Comparison of ENCODE assay signal across 8 mouse cellular contexts in the genomic region with DNA sequence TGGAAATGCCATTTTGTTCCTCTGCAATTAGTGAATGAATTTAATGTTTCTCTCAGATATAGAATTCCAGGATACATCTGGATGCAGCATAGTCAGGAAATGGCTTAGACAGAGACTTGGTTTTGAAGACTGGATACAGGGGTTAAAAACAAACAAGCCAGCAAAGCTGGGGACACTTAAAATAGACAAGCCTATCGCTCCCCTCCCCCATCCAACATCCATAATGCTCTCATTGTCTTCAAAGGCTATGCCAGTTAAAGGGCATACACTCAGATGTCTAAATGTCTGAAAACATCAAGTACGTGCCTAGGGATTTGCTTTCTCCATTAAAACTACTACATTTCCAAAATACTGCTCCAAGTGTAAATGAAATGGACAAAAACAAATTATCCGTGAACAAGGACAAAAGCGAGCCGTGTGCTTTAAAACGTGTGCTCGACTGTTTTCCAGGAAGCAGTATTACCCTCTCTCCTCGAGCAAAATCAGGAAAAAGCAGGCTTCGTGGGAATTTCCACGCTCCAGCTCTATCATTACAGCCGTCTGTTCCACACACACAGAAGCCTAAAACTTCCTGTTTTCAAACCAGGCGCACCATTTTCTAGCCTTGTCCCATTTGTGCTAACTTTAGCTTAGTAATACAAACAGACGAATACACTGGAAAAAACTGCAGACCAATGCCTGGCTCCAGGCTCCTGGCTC.
DNase-seq lines count a peak whose midpoint lies in the region; ATAC-seq lines count a peak whose summit lies in the region.

No protein-coding gene starts in this region.

- H3K36me3 ChIP-seq in kidney, embryonic 14.5 days (ENCODE audit: control insufficient read depth, insufficient read depth, low read length), result no peaks in the 10 kb centered on the region
- H3K36me3 ChIP-seq in hindbrain, embryonic 13.5 days, result no peaks in the 10 kb centered on the region

- H3K9ac ChIP-seq in kidney, embryonic 14.5 days (ENCODE audit: low read depth, low read length), result no peak overlapping the region
- H3K9ac ChIP-seq in hindbrain, embryonic 13.5 days, result no peak overlapping the region

- ATAC-seq in kidney, embryonic 14.5 days (ENCODE audit: low FRiP score, low TSS enrichment), result no peak
- no peak for ATAC-seq in hindbrain, embryonic 13.5 days (ENCODE audit: low FRiP score)

- no peak overlapping the region for H3K4me3 ChIP-seq in kidney, embryonic 14.5 days (ENCODE audit: low read length)
- no peak overlapping the region for H3K4me3 ChIP-seq in hindbrain, embryonic 13.5 days

- WGBS in kidney, embryonic 14.5 days, result 45% methylated on average over 13 of the region's 13 CpGs
- WGBS in hindbrain, embryonic 13.5 days, result 33% methylated on average over 13 of the region's 13 CpGs

- H3K4me1 ChIP-seq in kidney, embryonic 14.5 days (ENCODE audit: control insufficient read depth, insufficient read depth, low read length), result peaks cover 32% of the 10 kb centered on the region; the same call in 1 of the 2 replicates
- peaks cover 34% of the 10 kb centered on the region for H3K4me1 ChIP-seq in hindbrain, embryonic 13.5 days (replicated peaks)

- no peaks in the 10 kb centered on the region for H3K9me3 ChIP-seq in kidney, embryonic 14.5 days (ENCODE audit: control insufficient read depth, low read length)
- H3K9me3 ChIP-seq in hindbrain, embryonic 13.5 days, result no peaks in the 10 kb centered on the region

- no peaks in the 10 kb centered on the region for H3K27me3 ChIP-seq in kidney, embryonic 14.5 days (ENCODE audit: control insufficient read depth, insufficient read depth, low read length)
- H3K27me3 ChIP-seq in hindbrain, embryonic 13.5 days, result no peaks in the 10 kb centered on the region

- no peak overlapping the region for H3K4me2 ChIP-seq in kidney, embryonic 14.5 days (replicated peaks; ENCODE audit: low read depth, low read length)
- peak overlapping the region; percentile 20; the same call in 1 of the 2 replicates for H3K4me2 ChIP-seq in hindbrain, embryonic 13.5 days

- DNase-seq in kidney, adult 18-20 months, result no peak
- peak; percentile 29 for DNase-seq in embryo, embryonic 9.5 days (ENCODE audit: extremely low spot score)
- peak; percentile 30 for DNase-seq in neural tube, embryonic 10.5 days (ENCODE audit: extremely low spot score, low spot score)
- DNase-seq in frontal cortex, postnatal 14 days (ENCODE audit: low spot score in 2 of 2), result no peak
- DNase-seq in layer of hippocampus, adult 11-12 months (ENCODE audit: low spot score), result no peak
- no peak for DNase-seq in layer of hippocampus, postnatal 14 days (ENCODE audit: low spot score in 2 of 2)

- H3K27ac ChIP-seq in kidney, embryonic 14.5 days (ENCODE audit: low read depth, low read length), result peak overlapping the region; percentile 61; the same call in 1 of the 2 replicates
- H3K27ac ChIP-seq in hindbrain, embryonic 13.5 days, result peak overlapping the region; percentile 77

Comparison
In these comparisons a context has a peak if more than half of its experiments do, and no peak if none do; other contexts are left out.
1. DNase-seq: peak in embryo, embryonic 9.5 days (single experiment) and neural tube, embryonic 10.5 days (single experiment); none in kidney, adult 18-20 months (single experiment), frontal cortex, postnatal 14 days (0 of 2), layer of hippocampus, adult 11-12 months (single experiment) and layer of hippocampus, postnatal 14 days (0 of 2).